Mouse (Mus musculus) ovary, adult 2 months (tissue): ENCODE data around the gene Gpx2. TPM values are rescaled to one million over a fixed set of nuclear protein-coding genes. Genes with fewer than 3 reads are reported as not detected.

Experiments
- polyA plus RNA-seq: library from polyadenylated mRNA; depleted of rRNA; stranded (reverse); fragments of >200 nt; gene quantifications from 2 replicates; pipeline ENCODE4 v1.2.3, GENCODE M21; 2012; rRNA removed

Gene Gpx2
- polyA plus RNA-seq: 3.3 and 4.7 TPM in 2 replicates

GRCm38 (mm10) chr12:76795350-76795749 lies at the start of gene Gpx2:
TSS of gene Gpx2 (minus strand) at chr12:76795554.

GRCm38 (mm10) chr12:76822651-76823041 lies 27.3 kb upstream of the Gpx2 start, which contains the start of gene Rab15:
TSS of gene Rab15 (minus strand) at chr12:76822908.

GRCm38 (mm10) chr12:76765354-76765851 lies 30.0 kb downstream of the Gpx2 start, which contains the start of the genes Churc1 and Fntb:
TSS of gene Churc1 (plus strand) at chr12:76765538.
TSS of gene Fntb (plus strand) at chr12:76765589.

Other genes with a start within 250 kb of the Gpx2 start
- 6.3 and 8.0 TPM in 2 replicates for gene Sptb, start 85.0 kb downstream of the Gpx2 start, polyA plus RNA-seq
- 24.5 and 29.9 TPM in 2 replicates for gene Churc1, start 30.0 kb downstream of the Gpx2 start, polyA plus RNA-seq
- gene Fntb, start 30.0 kb downstream of the Gpx2 start, polyA plus RNA-seq: 41.0 and 41.8 TPM in 2 replicates
- gene Rab15, start 27.4 kb upstream of the Gpx2 start, polyA plus RNA-seq: 7.9 and 8.8 TPM in 2 replicates
- 29.6 and 34.7 TPM in 2 replicates for gene Max, start 166.6 kb upstream of the Gpx2 start, polyA plus RNA-seq